Mouse (Mus musculus) heart, postnatal 25 days (tissue): ENCODE measurements around the gene Tmem167. TPM values are rescaled to one million over a fixed set of nuclear protein-coding genes. Genes with fewer than 3 reads are reported as not detected.
A peak's percentile ranks its signal among the peaks of the same experiment; 100 is the strongest.
"Not testable (repeated sequence)": the region's sequence is repeated elsewhere in the genome, so short reads cannot be mapped to it uniquely, and the experiment has no call there.

Experiments used
- DNase-seq: peaks from one replicate; pipeline ENCODE4 v3.0.0; 2022; ENCODE audit warnings: low spot score
- intact Hi-C: fragments of 180-260 bp; cut with DNase I; formaldehyde crosslinking; loops from one replicate; pipeline ENCODE4 v1.15.1; 2025
- total RNA-seq, 2 experiments: library from RNA; stranded (reverse); gene quantifications; 2 replicates each; pipeline ENCODE4 v1.2.3; 2021

The Tmem167 gene
- total RNA-seq, result 1 to 10 TPM; 5.5 to 7.5 TPM

DNA sequence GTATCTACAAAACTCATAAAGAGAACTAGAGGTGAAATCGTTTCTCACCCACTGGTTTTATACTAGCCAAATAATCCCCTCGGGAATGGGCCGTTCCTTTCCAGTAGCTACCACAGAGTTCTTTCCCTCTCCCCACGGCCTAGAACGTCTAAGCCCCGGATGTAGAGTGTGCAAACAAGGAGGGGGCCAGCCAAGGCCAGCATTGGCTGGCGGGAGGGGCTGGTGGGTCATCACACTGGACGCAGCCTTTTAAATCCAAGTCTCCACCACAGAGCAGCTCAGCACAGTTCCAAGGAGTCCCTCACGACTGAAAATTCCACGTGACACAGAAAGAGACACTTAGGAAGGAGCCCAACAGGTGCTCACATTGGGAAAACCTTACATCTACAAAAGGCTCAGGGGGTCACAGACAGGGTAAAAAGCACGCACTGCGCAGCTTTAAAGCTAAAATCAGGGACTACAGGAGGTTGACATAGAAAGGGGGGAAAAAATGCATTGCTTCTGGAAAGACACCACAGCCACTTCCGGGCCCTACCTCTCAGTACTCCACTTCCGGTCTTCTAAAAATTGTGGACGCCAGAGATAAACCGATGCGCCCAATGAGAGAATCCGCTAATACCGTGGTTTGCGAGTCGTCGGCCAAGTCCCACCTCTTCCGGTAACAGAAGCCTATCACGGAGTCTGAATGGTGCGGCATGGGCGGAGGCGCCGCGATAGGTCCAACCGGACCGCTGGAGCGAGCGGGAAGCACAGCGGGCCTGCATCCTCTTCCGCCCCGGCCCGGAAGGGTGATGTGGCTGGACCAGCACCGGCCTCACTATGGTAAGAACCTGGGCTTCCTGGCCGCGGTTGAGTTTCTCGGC is at the start of gene Tmem167, which contains the start of gene Xrcc4:
TSS of gene Tmem167 (plus strand) at position 162 of the 863 bp plus-strand sequence.
TSS of gene Xrcc4 (minus strand) at position 647 of the 863 bp plus-strand sequence.
- intact Hi-C loops, result loop anchor here (5.0 kb wide), 1 partner anchor 347 kb away; the partner anchor contains the start of gene Vcan
- DNase-seq, result peak; percentile 97

GRCm38 (mm10) chr13:90039613-90040012 is 49.3 kb upstream of the Tmem167 start:
- intact Hi-C loops, result no loop called here
- DNase-seq, result no peak

- no peak for DNase-seq
- intact Hi-C loops, result no loop called here
Measured at GRCm38 (mm10) chr13:90051735-90052134, 37.2 kb upstream of the Tmem167 start.

DNA sequence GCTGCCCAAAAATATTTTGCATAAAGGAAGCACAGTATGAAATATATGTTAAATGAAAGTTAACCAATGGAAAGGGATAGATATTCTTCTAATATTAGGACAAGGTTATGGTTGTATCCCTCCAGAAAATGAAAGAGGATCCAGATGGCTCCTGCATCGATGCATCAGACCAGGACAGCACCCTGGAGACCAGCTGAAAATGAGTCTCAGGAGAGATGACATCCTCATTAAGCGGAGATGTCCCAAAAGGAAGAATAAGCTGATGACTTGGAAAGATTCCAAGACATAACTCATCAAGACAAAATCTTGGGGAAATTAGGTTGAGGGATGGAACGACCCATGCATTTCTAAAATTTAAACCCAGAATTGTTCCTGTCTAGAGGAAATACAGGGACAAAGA is 36.5 kb upstream of the Tmem167 start:
- intact Hi-C loops, result no loop called here
- no peak for DNase-seq

DNA sequence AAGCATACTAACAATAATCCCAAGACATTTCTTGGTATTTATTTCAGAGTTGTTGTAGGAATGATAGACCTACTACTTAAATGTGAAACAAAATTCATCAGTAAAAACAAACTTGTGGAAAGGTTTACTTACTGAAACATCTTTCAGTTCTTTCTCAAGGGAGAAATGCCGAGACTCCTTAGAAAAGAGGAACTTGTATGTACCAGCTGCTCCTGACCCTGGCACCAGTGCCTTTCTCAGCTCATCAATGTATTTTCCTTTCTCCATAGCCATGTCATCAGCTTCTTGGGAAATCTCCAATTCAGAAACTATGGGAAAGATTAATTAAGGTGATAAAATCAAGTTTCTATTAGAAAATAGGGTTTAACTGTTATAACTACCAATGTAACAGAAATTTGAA is 27.0 kb upstream of the Tmem167 start:
- intact Hi-C loops, result no loop called here
- DNase-seq, result no peak

DNA sequence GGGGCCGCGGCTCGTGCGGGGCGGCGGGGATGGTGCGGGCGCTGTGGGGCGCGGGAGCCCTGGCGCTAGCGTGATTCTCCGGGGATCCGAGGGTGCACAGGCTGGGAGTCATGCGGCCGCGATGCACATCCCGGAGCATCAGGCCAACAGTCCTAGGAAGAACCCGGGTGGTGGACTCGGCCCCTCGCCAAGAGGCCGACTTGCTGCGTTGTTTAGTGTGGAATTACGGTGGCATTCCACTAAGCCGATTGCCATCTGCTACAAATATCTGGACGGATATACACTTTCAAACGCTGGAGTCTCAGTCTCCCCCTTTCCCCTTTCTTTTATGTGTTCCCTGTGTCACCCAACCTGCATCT is 881 bp downstream of the Tmem167 start:
- DNase-seq, result no peak
- intact Hi-C loops, result loop anchor here (5.0 to 10.0 kb wide), 2 partner anchors 348 to 425 kb away; partner anchors contain the start of gene Vcan

DNA sequence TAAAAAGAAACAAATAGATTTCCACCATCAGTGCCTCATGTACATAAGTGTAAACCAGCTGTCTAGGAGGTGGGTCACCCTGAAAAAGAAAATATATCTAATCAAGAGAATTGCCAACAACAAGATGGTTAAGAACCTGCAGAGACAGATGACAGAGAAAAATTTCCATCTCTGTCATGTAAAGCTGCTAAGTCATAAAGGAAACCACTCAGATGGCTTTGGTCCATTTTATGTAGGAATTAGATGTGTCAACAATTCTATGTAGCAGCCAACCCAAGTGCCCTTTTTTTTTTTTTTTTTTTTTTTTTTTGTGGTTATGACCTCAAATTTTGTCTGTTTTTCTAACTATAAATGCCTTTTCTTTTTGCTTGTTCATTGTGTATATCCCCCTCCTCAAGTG is 12.6 kb downstream of the Tmem167 start:
- intact Hi-C loops, result no loop called here

GRCm38 (mm10) chr13:90106139-90106538 is 17.2 kb downstream of the Tmem167 start:
- intact Hi-C loops, result no loop called here
- no peak for DNase-seq

More for the DNA sequence above, 12.6 kb downstream of the Tmem167 start:
- no peak for DNase-seq

GRCm38 (mm10) chr13:90108746-90109145 is 19.8 kb downstream of the Tmem167 start:
- DNase-seq, intact Hi-C loops: not testable (repeated sequence)

- intact Hi-C loops, result no loop called here
Measured at GRCm38 (mm10) chr13:90111681-90112080, 22.8 kb downstream of the Tmem167 start.

GRCm38 (mm10) chr13:90136156-90136910 is 47.4 kb downstream of the Tmem167 start:
- intact Hi-C loops, result no loop called here
- DNase-seq, result peak; percentile 1

More at GRCm38 (mm10) chr13:90111681-90112080, 22.8 kb downstream of the Tmem167 start:
- DNase-seq, result no peak

DNA sequence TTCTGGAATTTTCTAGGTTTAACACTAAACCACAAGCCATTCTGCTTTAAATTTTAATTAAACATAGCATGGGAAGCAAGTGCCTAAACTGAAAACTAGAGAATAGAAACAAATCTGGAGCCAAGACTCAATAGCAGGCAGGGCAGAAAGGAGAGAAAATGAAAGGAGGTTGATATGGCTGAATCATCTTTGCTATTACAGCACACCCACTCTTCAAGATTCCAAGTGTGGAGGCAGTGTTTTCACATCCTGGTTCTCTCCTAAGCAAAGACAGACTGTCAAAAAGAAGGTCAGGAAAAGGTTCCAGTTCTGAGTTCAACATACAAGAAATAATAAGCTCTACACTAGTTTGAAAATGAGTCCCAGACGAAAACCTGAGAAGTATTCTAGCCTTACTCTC is 52.8 kb downstream of the Tmem167 start:
- intact Hi-C loops, result no loop called here
- no peak for DNase-seq

- intact Hi-C loops, result no loop called here
- no peak for DNase-seq
Measured at GRCm38 (mm10) chr13:90143245-90143644, 54.3 kb downstream of the Tmem167 start.

GRCm38 (mm10) chr13:90151881-90152280 is 63.0 kb downstream of the Tmem167 start:
- no peak for DNase-seq
- intact Hi-C loops, result no loop called here

DNA sequence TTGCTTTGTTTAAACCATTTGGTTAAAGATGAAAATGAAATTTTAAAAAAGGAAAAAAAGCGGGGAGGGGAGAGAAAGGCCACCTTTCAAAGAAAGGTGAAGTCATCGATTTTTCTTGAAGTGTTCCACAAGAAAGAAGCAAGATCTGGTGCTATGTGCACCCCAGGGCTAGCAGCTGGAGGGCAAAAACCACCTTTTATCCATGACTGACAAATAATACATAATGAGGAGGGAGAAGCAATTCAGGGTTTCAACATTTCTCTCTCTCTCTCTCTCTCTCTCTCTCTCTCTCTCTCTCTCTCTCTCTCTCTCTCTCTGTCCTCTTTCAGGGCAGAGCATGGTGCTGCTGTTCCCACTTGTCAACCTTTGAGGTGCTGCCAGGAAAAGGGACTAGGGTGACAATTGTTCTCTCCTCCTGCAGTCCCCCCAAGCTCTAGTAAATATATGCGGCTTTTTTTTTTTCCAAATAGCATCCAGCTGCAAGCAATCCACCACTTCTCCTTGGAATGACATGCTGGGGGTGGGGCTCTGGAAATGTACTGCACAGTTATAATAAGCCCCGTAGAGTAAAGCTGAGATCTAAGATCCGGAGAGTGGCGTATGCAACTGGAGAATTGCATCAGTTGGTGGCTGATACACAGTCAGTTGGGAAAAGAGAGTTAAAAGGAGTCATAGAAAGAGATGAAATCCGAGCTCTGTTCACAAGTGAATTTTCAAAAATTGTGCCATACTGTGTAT is 63.8 kb downstream of the Tmem167 start:
- DNase-seq, result no peak
- intact Hi-C loops, result no loop called here

DNA sequence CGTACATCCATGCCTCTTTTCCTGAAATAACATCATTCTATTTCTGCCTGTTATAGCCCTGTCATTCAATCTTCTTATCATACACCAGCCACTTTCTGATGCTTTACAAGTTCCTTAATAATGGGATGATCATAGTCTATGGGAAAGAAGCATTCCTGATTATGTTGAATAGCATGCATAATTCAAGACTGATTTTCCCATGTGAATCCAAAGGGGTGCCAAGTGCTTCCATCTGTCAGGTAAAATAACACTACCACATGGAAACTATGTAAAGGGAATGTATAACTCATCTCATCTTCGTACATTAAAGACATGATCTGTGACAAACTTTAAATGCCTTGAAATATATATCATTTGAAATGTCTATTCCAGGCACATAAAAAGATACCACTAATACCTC is 75.2 kb downstream of the Tmem167 start:
- DNase-seq, result no peak
- intact Hi-C loops, result no loop called here

GRCm38 (mm10) chr13:90167044-90167443 is 78.1 kb downstream of the Tmem167 start:
- intact Hi-C loops, result no loop called here
- DNase-seq, result no peak

DNA sequence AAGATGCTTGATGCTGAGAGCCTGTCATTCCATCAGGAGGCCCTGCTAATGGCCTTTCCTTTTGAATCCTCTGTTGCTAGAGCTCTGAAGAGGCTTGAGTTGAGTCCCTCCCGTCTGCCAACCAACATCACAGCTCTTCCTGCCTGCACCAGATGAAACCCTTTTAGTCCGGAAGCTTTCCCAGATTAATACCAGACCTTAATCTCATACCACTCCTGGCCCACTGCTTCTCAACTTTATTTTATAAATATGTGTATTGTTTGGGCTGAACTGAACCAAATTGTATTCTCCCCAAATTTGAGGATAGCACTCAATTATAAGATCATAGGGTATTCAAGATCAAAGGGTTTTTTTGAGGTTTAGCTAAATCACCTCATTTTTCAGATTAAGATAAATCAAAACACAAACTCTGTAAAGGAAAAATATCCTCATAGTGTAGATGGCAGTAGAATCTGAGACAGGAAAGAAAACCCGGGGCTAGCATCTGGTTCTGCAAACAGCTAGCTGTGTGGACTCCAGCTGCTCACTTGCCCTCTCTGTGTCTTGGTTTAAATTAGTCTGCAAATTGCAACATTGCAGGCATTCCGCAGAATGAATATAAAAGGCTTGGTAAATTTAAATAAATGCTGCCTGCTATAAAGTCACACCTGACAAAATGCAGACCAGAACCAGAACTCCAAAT is 81.3 kb downstream of the Tmem167 start:
- no peak for DNase-seq
- intact Hi-C loops, result no loop called here

- intact Hi-C loops, result no loop called here
Measured at GRCm38 (mm10) chr13:90170782-90171179, 81.9 kb downstream of the Tmem167 start.

DNA sequence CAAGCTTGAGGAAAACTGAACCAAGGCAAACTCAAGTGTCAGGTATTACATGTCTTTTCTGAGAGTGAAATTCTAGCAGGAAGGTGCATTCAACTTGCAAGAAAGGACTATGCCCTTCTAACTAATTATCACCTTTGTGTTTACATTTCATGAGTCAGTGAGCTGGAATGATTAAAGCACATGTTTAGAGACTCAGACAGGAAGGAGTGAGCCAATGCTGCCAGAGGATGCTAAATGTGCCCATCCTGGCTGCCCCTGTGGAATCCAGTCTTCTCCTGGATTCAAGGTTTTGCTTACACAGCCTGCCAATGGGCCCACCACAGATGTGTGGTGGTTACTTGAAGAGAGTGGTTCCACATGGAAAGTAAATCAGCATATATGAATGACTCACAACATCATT is 82.5 kb downstream of the Tmem167 start:
- intact Hi-C loops, result no loop called here
- no peak for DNase-seq

More at GRCm38 (mm10) chr13:90170782-90171179, 81.9 kb downstream of the Tmem167 start:
- no peak for DNase-seq
